Mouse (Mus musculus) ES-E14 (cell line): Measurements from ENCODE around the gene Vps9d1.

Source experiments
- HCFC1 ChIP-seq: IDR thresholded peaks from 2 replicates; pipeline ENCODE4 v1.6.1; 2012; ENCODE audit warnings: low read length, inconsistent platforms, borderline replicate concordance; ENCODE audit not compliant: insufficient read depth
- MAFK ChIP-seq: IDR thresholded peaks from 2 replicates; pipeline ENCODE4 v1.6.1; 2014; ENCODE audit warnings: mild to moderate bottlenecking, low read depth, low read length, inconsistent platforms; ENCODE audit not compliant: insufficient read depth
- ZNF384 ChIP-seq: IDR thresholded peaks from 2 replicates; pipeline ENCODE4 v1.6.1; 2012; ENCODE audit warnings: low read depth, low read length, inconsistent platforms

DNA sequence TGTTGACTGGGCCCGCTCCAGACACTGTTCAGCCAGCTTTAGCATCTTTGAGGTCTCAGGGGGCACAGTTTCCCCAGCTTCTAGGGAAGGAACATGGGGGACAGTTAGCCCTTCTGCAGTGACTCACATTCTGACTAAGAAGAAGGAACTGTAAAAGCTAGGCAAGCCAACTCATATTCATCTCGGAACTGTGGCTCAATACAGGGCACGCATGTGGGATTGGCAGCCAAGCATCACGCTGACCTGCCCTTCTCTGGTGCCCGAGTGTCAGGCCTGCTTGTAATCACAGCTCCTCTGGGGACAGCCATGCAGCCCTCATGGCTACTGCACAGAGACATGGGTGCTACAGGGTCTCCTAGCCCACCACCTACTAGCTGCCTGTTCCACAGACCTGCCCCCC is 3.2 kb downstream of the Vps9d1 start:
- TF ChIP-seq HCFC1 (no peak), ZNF384 (no peak), MAFK (no peak)
